Mouse (Mus musculus) c-Kit-positive CD71-negative TER-119-negative erythroid progenitor cells, embryonic 14.5 days (primary cell): ENCODE results near the gene Psmc3.
A peak's percentile ranks its signal among the peaks of the same experiment; 100 is the strongest.

Experiments used
- DNase-seq: peaks from one replicate; pipeline ENCODE4 v3.0.0-alpha.2; 2013; ENCODE audit warnings: low read depth

The Psmc3 gene

GRCm38 (mm10) chr2:91113334-91113733, 59.5 kb downstream of the Psmc3 start:
- DNase-seq, result no peak

- DNase-seq, result no peak
These were observed 60.0 kb downstream of the Psmc3 start for GRCm38 (mm10) chr2:91113852-91114251.

GRCm38 (mm10) chr2:91114781-91115577, 61.2 kb downstream of the Psmc3 start:
- peak; percentile 68 for DNase-seq

- no peak for DNase-seq
These were observed 61.8 kb downstream of the Psmc3 start for GRCm38 (mm10) chr2:91115578-91115970.
